Mouse (Mus musculus) Patski (cell line): Measurements from ENCODE around the gene Pola2. TPM values are rescaled to one million over a fixed set of nuclear protein-coding genes. Genes with fewer than 3 reads are reported as not detected.
A peak's percentile ranks its signal among the peaks of the same experiment; 100 is the strongest.

Source experiments
- ATAC-seq: fragments of 100-300 bp; one replicate; pipeline ENCODE4 v1.8.0; 2021
- CTCF ChIA-PET: fragments of 350-600 bp; sonication (Branson Sonifier 250); formaldehyde crosslinking; loops from one replicate; lab custom pipeline; 2022; ENCODE audit warnings: inconsistent platforms; lab: Charles Lee
- POLR2A ChIA-PET: fragments of 350-600 bp; sonication (Branson Sonifier 250); formaldehyde crosslinking; loops from one replicate; lab custom pipeline; 2022; ENCODE audit warnings: antibody characterized with exemption, inconsistent platforms; lab: Charles Lee
- DNase-seq: peaks from one replicate; pipeline ENCODE4 v3.0.0-alpha.2; 2011; ENCODE audit warnings: low read depth, low spot score
- H3K27me3 ChIP-seq: fragments of 371-371 bp; one replicate; pipeline ENCODE4 v1.5.1; 2021
- CTCF ChIP-seq: fragments of 100-300 bp; IDR thresholded peaks from one replicate; pipeline ENCODE4 v1.5.1; 2021
- in situ Hi-C: fragments of 300-500 bp; cut with MboI; formaldehyde crosslinking; loops from 3 replicates; pipeline ENCODE4 v1.11.1; 2018; ENCODE audit warnings: low pct_unique_long_range_greater_than_20kb, mixed read lengths
- polyA plus RNA-seq: library from polyadenylated mRNA; unstranded; gene quantifications from one replicate; pipeline ENCODE4 v1.2.3, GENCODE M21; 2021

The Pola2 gene
- polyA plus RNA-seq, 1 experiment from 2014 or later = 24.0 TPM

DNA sequence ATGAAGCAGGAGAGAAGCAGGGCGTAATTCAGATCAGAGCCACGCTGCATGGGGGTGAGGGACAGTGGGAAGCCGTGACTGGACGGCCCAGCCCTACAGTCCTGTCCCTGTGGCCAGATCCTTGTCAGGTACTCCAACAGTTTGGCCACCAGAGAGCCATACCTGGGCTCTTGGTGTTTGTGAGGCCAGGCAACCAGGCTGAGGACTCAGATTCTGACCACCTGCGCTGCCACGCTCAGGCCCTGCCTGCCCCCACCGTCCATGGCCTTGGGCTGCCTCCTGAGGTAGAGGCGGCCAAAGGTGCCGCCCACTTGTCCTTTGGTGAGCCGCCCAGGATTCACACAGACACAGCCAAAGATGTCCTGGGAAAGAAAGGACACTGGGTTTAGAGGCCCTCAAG lies 23.3 kb downstream of the Pola2 start:
- POLR2A ChIA-PET = no interaction called here

GRCm38 (mm10) chr19:5940173-5940572 lies 23.8 kb downstream of the Pola2 start:
- ChIA-PET POLR2A (interaction anchor here (1.0 kb wide), 1 partner anchor 11 kb away, joined by 3 read pairs; no protein-coding TSS in a partner anchor), CTCF (interaction anchor here (0.7 to 1.0 kb wide), 3 partner anchors 10 to 16 kb away, joined by 3 to 4 read pairs (median 4); no protein-coding TSS in a partner anchor)
- no peaks in the 10 kb centered on the region for H3K27me3 ChIP-seq
- no peak for TF ChIP-seq CTCF
- ATAC-seq = peak; percentile 18
- in situ Hi-C loops = no loop called here
- no peak for DNase-seq

More for the DNA sequence above, 23.3 kb downstream of the Pola2 start:
- ATAC-seq = no peak
- DNase-seq = no peak
- H3K27me3 ChIP-seq = no peaks in the 10 kb centered on the region
- in situ Hi-C loops = no loop called here
- CTCF ChIA-PET = interaction anchor here (0.9 kb wide), 1 partner anchor 14 kb away, joined by 4 read pairs; no protein-coding TSS in a partner anchor
- TF ChIP-seq CTCF = no peak

GRCm38 (mm10) chr19:5939715-5940114 lies 24.3 kb downstream of the Pola2 start:
- POLR2A ChIA-PET = interaction anchor here (1.0 kb wide), 1 partner anchor 10 kb away, joined by 3 read pairs; no protein-coding TSS in a partner anchor
- TF ChIP-seq CTCF = no peak
- ATAC-seq (no peak), DNase-seq (no peak)
- CTCF ChIA-PET = interaction anchor here (0.7 to 1.0 kb wide), 3 partner anchors 10 to 16 kb away, joined by 3 to 4 read pairs (median 4); no protein-coding TSS in a partner anchor
- in situ Hi-C loops = no loop called here
- H3K27me3 ChIP-seq = no peaks in the 10 kb centered on the region

GRCm38 (mm10) chr19:5938516-5938915 lies 25.5 kb downstream of the Pola2 start:
- in situ Hi-C loops = no loop called here
- DNase-seq (no peak), ATAC-seq (no peak)
- no peak for TF ChIP-seq CTCF
- H3K27me3 ChIP-seq = no peaks in the 10 kb centered on the region
- POLR2A ChIA-PET = no interaction called here
- CTCF ChIA-PET = interaction anchor here (1.3 to 1.6 kb wide), 2 partner anchors 13 to 18 kb away, joined by 5 read pairs; partner anchors contain the start of gene Cdc42ep2

GRCm38 (mm10) chr19:5937836-5938406 lies 26.1 kb downstream of the Pola2 start:
- ChIA-PET POLR2A (no interaction called here), CTCF (interaction anchor here (1.3 to 1.6 kb wide), 2 partner anchors 13 to 18 kb away, joined by 5 read pairs; partner anchors contain the start of gene Cdc42ep2)
- no peak for TF ChIP-seq CTCF
- no peak for ATAC-seq
- in situ Hi-C loops = no loop called here
- DNase-seq = no peak
- no peaks in the 10 kb centered on the region for H3K27me3 ChIP-seq

DNA sequence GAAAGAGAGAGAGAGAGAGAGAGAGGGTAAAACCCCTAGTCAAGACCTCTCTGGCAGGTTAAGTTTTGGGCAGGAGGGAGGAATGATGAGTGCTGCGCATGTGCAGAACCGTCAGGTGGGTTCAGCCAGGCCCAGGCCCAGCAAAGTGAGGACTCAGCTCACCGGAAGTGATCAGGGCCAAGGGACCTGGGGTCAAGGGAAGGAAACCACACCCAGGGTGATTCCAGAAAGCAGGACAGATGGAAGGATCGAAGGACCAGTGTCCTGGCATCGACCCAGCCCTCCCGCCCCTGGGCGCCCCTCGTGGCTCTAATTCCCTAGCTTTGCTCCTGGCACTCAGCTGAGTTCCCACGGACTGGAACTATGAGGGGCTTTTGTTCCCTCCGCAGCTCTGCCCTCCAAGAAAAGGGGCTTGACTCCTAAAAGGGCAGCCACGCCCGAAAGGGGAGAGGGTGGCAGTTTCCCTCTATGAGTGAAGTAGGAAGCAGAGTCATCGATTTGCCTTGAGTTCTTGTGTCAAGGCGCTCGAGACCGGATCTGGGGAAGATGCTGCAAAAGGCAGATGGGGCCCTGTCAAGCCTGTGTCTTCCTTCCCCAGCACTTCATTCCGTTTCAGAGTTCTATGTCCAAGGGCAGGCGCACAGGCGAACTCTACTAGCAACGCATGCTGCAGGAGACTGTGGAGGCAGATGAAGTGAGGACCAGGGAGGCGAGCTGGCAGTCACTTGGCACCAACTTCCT lies 26.7 kb downstream of the Pola2 start:
- CTCF ChIA-PET = interaction anchor here (1.2 to 1.6 kb wide), 3 partner anchors 11 to 19 kb away, joined by 3 to 5 read pairs (median 5); partner anchors contain the start of gene Cdc42ep2
- POLR2A ChIA-PET = no interaction called here
- in situ Hi-C loops = no loop called here
- DNase-seq (no peak), ATAC-seq (no peak)
- no peak for TF ChIP-seq CTCF
- no peaks in the 10 kb centered on the region for H3K27me3 ChIP-seq

- DNase-seq (no peak), ATAC-seq (no peak)
- CTCF ChIA-PET = interaction anchor here (0.8 kb wide), 1 partner anchor 12 kb away, joined by 3 read pairs; no protein-coding TSS in a partner anchor
- no peaks in the 10 kb centered on the region for H3K27me3 ChIP-seq
- no peak for TF ChIP-seq CTCF
- in situ Hi-C loops = no loop called here
- POLR2A ChIA-PET = interaction anchor here (0.6 kb wide), 1 partner anchor 240 kb away, joined by 3 read pairs; no protein-coding TSS in a partner anchor
Measured at GRCm38 (mm10) chr19:5935691-5936090, 28.3 kb downstream of the Pola2 start.

- ChIA-PET POLR2A (interaction anchor here (0.6 kb wide), 1 partner anchor 241 kb away, joined by 3 read pairs; no protein-coding TSS in a partner anchor), CTCF (interaction anchor here (1.2 to 1.8 kb wide), 2 partner anchors 21 to 148 kb away, joined by 3 to 5 read pairs; no protein-coding TSS in a partner anchor)
- DNase-seq (no peak), ATAC-seq (no peak)
- in situ Hi-C loops = no loop called here
- no peaks in the 10 kb centered on the region for H3K27me3 ChIP-seq
- no peak for TF ChIP-seq CTCF
Measured at GRCm38 (mm10) chr19:5935266-5935665, 28.7 kb downstream of the Pola2 start.

DNA sequence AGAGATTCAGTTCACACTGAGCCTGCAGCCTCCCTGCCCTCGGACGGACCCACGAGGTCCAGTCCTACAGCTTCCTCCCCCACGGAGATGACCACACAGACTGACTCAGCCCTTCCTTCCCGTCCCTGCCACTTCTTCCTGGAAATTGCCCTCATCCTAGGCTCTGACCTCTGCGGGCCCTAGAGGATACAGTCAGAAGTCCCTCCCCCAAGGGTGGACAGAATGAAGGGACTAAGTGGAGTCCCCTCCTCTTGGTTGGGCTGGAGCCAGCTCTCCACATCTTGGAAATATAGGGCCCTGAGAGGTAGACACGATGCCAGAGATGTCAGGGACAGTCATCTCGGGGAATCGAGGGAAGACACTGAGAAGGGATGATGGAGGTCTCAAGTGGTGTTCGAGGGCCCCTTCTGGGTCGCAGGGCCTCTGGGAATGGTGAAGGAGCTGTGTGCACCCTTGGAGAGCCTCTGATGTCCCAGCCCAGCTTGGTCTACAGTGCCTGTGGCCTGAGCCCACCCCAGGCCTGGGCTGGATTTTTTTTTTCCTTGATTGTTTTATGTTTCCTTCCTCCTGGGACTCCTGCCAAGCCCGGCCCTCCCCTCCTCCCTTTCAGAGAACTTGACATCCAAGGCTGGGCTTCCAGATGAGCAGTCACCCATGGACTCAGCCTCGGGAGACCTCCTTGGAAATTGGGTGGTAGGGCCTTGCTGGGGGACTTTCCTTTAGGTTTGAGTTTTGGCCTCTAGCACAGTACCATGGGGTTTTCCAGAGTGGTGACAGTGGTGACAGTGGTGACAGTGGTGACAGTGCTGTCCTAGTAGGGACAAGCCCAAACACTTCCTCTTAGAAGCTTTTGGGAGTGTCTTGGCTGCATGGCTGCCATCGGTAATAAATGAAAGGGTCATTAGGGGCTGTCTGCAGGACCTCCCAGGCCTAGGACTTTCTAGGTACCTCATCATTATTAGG lies 34.1 kb downstream of the Pola2 start:
- TF ChIP-seq CTCF = no peak
- DNase-seq = no peak
- ChIA-PET POLR2A (interaction anchor here (0.7 to 1.1 kb wide), 3 partner anchors 10 to 26 kb away, joined by 3 to 4 read pairs (median 3); partner anchors contain the start of gene Dpf2), CTCF (interaction anchor here (0.9 to 2.8 kb wide), 3 partner anchors 10 to 26 kb away, joined by 3 to 12 read pairs (median 4); no protein-coding TSS in a partner anchor)
- H3K27me3 ChIP-seq = no peaks in the 10 kb centered on the region
- in situ Hi-C loops = no loop called here
- no peak for ATAC-seq
